Mouse (Mus musculus) megakaryocyte, embryonic 14.5 days (primary cell): ENCODE data around the gene 9330182L06Rik.

Experiments
- FLI1 ChIP-seq: IDR thresholded peaks from 2 replicates; pipeline ENCODE4 v1.6.1; 2012; ENCODE audit warnings: low read length, inconsistent platforms, mixed read lengths
- GATA1 ChIP-seq: IDR thresholded peaks from 3 replicates; pipeline ENCODE4 v1.6.1; 2012; ENCODE audit warnings: mixed read lengths, low read length, inconsistent platforms, borderline replicate concordance

GRCm38 (mm10) chr5:9525507-9525906, 259.6 kb downstream of the 9330182L06Rik start:
- TF ChIP-seq GATA1 (no peak), FLI1 (no peak)
